Mouse (Mus musculus): ENCODE measurements at regions not wholly inside any gene's neighbourhood (a gene's known extent, or its start where the extent isn't known, plus 50 kb on each side); places are given as distances from the start of the nearest gene placed in this dataset.

DNA sequence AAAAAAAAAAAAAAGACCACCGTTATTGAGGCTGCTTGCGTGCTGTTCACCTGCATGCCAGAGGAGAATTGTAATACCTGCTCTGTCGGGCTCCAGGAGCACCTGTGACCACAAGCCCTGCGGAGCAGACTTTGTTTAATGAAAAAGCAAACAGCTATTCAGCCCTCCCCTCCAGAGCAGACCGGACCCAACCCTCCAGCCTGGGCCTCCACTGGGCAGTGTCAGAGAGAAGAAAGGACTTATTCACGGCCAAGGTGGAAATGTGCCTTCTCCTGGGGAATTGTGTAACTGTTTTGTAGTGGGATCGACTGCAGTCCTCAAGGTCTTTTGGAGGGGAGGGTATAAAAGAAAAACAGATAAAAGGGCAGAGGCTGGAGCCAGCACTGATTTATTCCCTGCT is 130.8 kb downstream of the Mycn start:
- no peak for TF ChIP-seq GATA1 (IDR thresholded peaks at IDR 0.05; ENCODE audit: low read length)
- TF ChIP-seq TAL1 (IDR thresholded peaks at IDR 0.05; ENCODE audit: low read length), result no peak
